Mouse (Mus musculus) cerebellum, adult 2 months (tissue): ENCODE results near the gene Zbtb5. TPM values are rescaled to one million over a fixed set of nuclear protein-coding genes. Genes with fewer than 3 reads are reported as not detected.
"Not testable (repeated sequence)": the region's sequence is repeated elsewhere in the genome, so short reads cannot be mapped to it uniquely, and the experiment has no call there.

Experiments used
- DNase-seq, 2 experiments: peaks; one replicate each; pipeline ENCODE4 v3.0.0; 2021
- H3K27ac ChIP-seq: fragments of 200-500 bp; 2 replicates; pipeline ENCODE4 v1.5.1; 2012; ENCODE audit warnings: low read length, control low read depth, inconsistent platforms; ENCODE audit not compliant: insufficient read depth
- H3K27me3 ChIP-seq: fragments of 200-500 bp; 2 replicates; pipeline ENCODE4 v1.6.1; 2012; ENCODE audit warnings: inconsistent platforms, mild to moderate bottlenecking, low read length, moderate library complexity; ENCODE audit not compliant: control insufficient read depth, insufficient read depth
- H3K4me1 ChIP-seq: fragments of 200-500 bp; 2 replicates; pipeline ENCODE4 v1.6.1; 2011; ENCODE audit warnings: low read length; ENCODE audit not compliant: control insufficient read depth, insufficient read depth
- H3K4me3 ChIP-seq: fragments of 200-500 bp; replicated peaks from 2 replicates; pipeline ENCODE3; 2011; ENCODE audit warnings: mild to moderate bottlenecking, low read depth, low read length, control low read depth; ENCODE audit not compliant: insufficient read depth
- CTCF ChIP-seq: fragments of 200-500 bp; IDR thresholded peaks from 2 replicates; pipeline ENCODE4 v1.5.1; 2011; ENCODE audit warnings: low read depth, mild to moderate bottlenecking, control low read depth, low read length, moderate library complexity, borderline replicate concordance; ENCODE audit not compliant: insufficient read depth
- POLR2A ChIP-seq: fragments of 200-500 bp; IDR thresholded peaks from 2 replicates; pipeline ENCODE4 v1.6.1; 2011; ENCODE audit warnings: low read length, control low read depth, borderline replicate concordance; ENCODE audit not compliant: insufficient read depth
- WGBS: fragments of 180-500 bp; shearing (Covaris S2); methylation state at CpG from one replicate; pipeline ENCODE4 v1.1.7; 2018; 5-methylcytosine and 5-hydroxymethylcytosine counted together
- polyA plus RNA-seq: library from polyadenylated mRNA; depleted of rRNA; stranded (reverse); fragments of >200 nt; gene quantifications from 2 replicates; pipeline ENCODE4 v1.2.3, GENCODE M21; 2012; rRNA removed

Zbtb5 gene
- polyA plus RNA-seq, 1 experiment: 9.8 TPM

GRCm38 (mm10) chr4:44958776-44959175 lies 53.4 kb downstream of the Zbtb5 start:
- DNase-seq: no peak
- TF ChIP-seq CTCF (no peak), POLR2A (no peak)
- no peaks in the 10 kb centered on the region for H3K27me3 ChIP-seq
- H3K4me3 ChIP-seq: no peak overlapping the region
- no peak overlapping the region for H3K27ac ChIP-seq
- no peaks in the 10 kb centered on the region for H3K4me1 ChIP-seq
- WGBS: 88% methylated on average over 9 of the region's 9 CpGs

GRCm38 (mm10) chr4:44953041-44953440 lies 59.2 kb downstream of the Zbtb5 start:
- 67% methylated on average over 9 of the region's 9 CpGs for WGBS
- H3K27ac ChIP-seq: no peak overlapping the region
- no peak overlapping the region for H3K4me3 ChIP-seq
- no peak for DNase-seq
- no peaks in the 10 kb centered on the region for H3K27me3 ChIP-seq
- TF ChIP-seq CTCF (no peak), POLR2A (no peak)
- H3K4me1 ChIP-seq: no peaks in the 10 kb centered on the region

DNA sequence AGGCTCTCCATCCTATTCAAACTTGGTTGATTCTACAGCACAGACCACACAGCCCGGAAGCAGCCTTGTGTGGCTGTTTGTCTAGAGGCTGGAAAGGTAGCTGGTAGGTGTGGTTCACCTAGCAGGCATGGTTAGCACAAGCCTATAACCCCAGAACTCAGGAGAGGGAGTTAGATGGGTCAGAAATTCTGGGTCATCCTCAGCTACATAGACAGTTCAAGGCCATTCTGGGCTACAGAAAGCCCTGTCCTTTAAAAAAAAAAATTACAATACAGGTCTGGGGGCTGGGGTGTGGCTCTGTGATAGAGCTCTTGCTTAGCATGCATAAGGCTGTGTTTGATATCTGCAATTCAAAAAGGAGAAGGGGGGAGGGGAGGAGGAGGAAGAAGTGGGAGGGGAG lies 63.9 kb downstream of the Zbtb5 start:
- 94% methylated on average over 1 of the region's 1 CpGs for WGBS
- H3K4me1 ChIP-seq: no peaks in the 10 kb centered on the region
- no peak overlapping the region for H3K27ac ChIP-seq
- TF ChIP-seq CTCF: no peak
- no peak for TF ChIP-seq POLR2A
- H3K27me3 ChIP-seq: no peaks in the 10 kb centered on the region
- no peak for DNase-seq
- no peak overlapping the region for H3K4me3 ChIP-seq

DNA sequence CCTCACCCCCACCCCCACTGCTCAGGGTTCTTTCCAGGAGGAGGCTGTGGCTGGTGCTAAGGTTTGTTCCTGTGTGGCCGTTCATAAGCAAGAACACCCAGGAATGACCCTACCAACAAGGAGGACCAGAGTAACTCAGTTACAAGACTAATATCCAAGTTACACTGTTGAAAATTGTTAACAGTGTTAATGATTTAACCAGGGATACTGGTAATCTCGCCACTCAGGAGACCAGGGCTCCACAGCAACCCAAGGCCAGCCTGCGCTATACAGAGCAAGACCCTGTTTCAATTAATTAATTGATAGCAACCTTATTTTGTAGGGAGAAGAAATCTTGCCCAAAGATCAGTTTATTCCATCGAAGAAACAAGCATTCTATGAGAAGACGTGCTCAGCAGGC lies 64.7 kb downstream of the Zbtb5 start:
- Histone ChIP-seq H3K4me1 (no peaks in the 10 kb centered on the region), H3K27me3 (no peaks in the 10 kb centered on the region), H3K4me3 (no peak overlapping the region), H3K27ac (no peak overlapping the region)
- no peak for DNase-seq
- WGBS: 83% methylated on average over 5 of the region's 5 CpGs
- TF ChIP-seq POLR2A (no peak), CTCF (no peak)

DNA sequence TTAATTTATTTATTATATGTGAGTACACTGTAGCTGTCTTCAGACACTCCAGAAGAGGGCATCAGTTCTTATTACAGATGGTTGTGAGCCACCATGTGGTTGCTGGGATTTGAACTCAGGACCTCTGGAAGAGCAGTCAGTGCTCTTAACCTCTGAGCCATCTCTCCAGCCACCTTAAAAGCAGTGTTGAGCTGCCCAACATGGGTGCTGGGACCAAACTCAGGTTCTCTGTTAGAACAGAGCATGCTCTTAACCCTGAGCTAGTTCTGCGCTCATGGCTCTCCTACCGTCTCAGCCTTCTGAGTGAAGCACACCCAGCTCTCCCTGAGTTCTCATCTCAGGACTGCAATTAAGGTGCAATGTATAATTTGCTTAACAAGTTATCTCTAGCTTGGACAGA lies 66.1 kb downstream of the Zbtb5 start:
- WGBS: 95% methylated on average over 2 of the region's 2 CpGs
- H3K4me1 ChIP-seq, DNase-seq, H3K27me3 ChIP-seq, H3K27ac ChIP-seq, H3K4me3 ChIP-seq: not testable (repeated sequence)

DNA sequence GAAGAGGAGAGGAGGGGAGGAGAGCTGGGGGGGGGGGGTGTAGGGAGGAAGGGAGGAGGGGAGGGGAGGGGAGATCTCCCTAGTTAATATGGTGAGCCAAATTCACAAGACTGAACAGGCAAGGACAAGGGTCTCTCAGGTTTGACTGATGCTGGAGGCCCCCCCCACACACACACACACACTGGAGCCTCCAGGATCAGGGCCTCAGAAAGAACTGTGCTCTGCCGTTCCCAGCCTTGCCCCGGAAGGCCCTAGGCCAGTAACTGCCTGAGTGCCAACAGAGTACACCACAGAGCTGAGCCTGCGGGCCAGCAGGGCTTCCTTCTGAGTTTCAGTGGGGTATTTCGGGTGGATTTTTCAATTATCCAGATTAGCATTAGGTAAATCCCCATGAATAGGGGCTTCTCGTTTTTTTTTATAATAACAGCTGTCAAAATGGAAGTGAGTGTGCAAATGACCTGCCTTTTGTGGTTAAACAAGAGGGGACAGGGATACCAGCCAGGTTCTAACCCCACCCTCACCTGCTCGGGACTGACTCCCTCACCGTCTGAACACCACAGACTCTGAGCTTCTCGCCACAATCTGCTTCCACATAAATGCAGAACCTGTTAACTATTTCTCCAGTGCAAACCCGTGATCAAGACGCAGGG lies 67.7 kb downstream of the Zbtb5 start:
- no peak for DNase-seq
- 66% methylated on average over 10 of the region's 10 CpGs for WGBS

DNA sequence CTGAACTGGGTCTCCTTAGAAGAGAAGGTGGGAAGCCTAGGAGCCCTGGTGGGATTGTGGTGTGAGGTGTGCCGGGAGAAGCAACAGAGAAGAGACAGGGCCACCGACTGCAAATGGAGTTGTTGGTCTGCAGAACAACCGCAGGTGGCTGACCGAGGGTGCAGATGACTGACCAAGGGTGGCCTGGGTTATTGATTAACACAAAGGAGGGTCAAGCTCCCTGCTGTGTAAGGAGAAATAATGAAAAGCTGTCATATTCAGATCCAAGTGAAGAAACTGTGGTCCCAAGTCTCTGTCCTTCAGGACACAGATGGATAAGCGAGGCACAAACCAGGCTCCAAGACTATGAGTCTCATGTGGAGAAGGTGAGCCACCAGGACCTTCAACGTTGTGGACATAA lies 68.7 kb downstream of the Zbtb5 start:
- H3K27ac ChIP-seq: no peak overlapping the region
- WGBS: 55% methylated on average over 6 of the region's 6 CpGs
- H3K4me3 ChIP-seq: no peak overlapping the region
- H3K27me3 ChIP-seq: no peaks in the 10 kb centered on the region
- H3K4me1 ChIP-seq: no peaks in the 10 kb centered on the region
- DNase-seq: no peak
- TF ChIP-seq POLR2A (no peak), CTCF (no peak)

More for the DNA sequence above, 67.7 kb downstream of the Zbtb5 start:
- no peaks in the 10 kb centered on the region for H3K4me1 ChIP-seq
- H3K27ac ChIP-seq: no peak overlapping the region
- no peak overlapping the region for H3K4me3 ChIP-seq
- no peaks in the 10 kb centered on the region for H3K27me3 ChIP-seq
- TF ChIP-seq CTCF: no peak
- no peak for TF ChIP-seq POLR2A

GRCm38 (mm10) chr4:44942237-44942636 lies 70.0 kb downstream of the Zbtb5 start:
- H3K27me3 ChIP-seq: no peaks in the 10 kb centered on the region
- DNase-seq: no peak
- H3K27ac ChIP-seq: no peak overlapping the region
- no peak for TF ChIP-seq CTCF
- no peak for TF ChIP-seq POLR2A
- no peak overlapping the region for H3K4me3 ChIP-seq
- 82% methylated on average over 1 of the region's 1 CpGs for WGBS
- no peaks in the 10 kb centered on the region for H3K4me1 ChIP-seq

Other genes starting within 250 kb of the Zbtb5 start
- gene Grhpr, start 31.0 kb downstream of the Zbtb5 start, polyA plus RNA-seq: 52.0 and 57.4 TPM in 2 replicates
- 11.5 and 11.7 TPM in 2 replicates for gene Polr1e, start 6.2 kb upstream of the Zbtb5 start, polyA plus RNA-seq
- gene Fbxo10, start 72.2 kb upstream of the Zbtb5 start, polyA plus RNA-seq: 18.6 and 19.2 TPM in 2 replicates
- gene Tomm5, start 95.7 kb upstream of the Zbtb5 start, polyA plus RNA-seq: 140 and 155 TPM in 2 replicates
- 8.2 and 8.9 TPM in 2 replicates for gene Frmpd1, start 172.5 kb upstream of the Zbtb5 start, polyA plus RNA-seq